Mouse (Mus musculus) megakaryocyte, embryonic 14.5 days (primary cell): ENCODE results near the gene Dbndd2.

Experiments
- FLI1 ChIP-seq: IDR thresholded peaks from 2 replicates; pipeline ENCODE4 v1.6.1; 2012; ENCODE audit warnings: low read length, inconsistent platforms, mixed read lengths
- GATA1 ChIP-seq: IDR thresholded peaks from 3 replicates; pipeline ENCODE4 v1.6.1; 2012; ENCODE audit warnings: mixed read lengths, low read length, inconsistent platforms, borderline replicate concordance

DNA sequence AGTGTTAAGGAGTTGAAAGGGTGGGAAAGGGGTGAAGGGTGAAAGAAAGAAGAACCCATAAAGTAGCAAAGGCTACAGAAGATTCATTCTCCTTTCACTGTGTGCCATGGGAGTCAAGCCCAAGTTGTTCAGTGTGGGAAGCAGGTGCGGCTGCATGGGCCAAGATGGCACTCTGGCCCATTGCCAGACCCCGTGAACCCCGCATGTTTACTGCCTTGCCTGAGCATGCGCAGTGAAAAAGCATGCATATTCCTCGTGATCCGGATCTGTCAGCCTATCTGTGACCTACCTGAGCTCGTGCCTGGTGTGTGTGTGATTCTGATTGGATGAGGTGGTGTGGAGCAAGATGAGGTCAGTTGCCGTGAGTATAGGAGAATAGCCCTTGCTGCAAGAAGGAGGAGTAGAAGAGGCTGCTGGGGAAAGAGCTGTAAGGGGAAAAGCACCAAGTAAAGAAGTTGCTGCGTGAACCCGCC lies 37.4 kb downstream of the Dbndd2 start:
- TF ChIP-seq GATA1 (no peak), FLI1 (no peak)
